Mouse (Mus musculus) heart, adult 9 months (tissue): ENCODE results near the gene D130040H23Rik.
A peak's percentile ranks its signal among the peaks of the same experiment; 100 is the strongest.
"Not testable (repeated sequence)": the region's sequence is repeated elsewhere in the genome, so short reads cannot be mapped to it uniquely, and the experiment has no call there.

Source experiments
- DNase-seq, 2 experiments: peaks; one replicate each; pipeline ENCODE4 v3.0.0; 2022; ENCODE audit warnings: low spot score in 2 of 2

D130040H23Rik gene

GRCm38 (mm10) chr8:69270386-69271202, at the start of gene D130040H23Rik:
D130040H23Rik (plus strand) TSS chr8:69271080.
- peak; percentile 81 to 83 for DNase-seq

- no peak for DNase-seq
These were observed 28.3 kb upstream of the D130040H23Rik start for GRCm38 (mm10) chr8:69242541-69242940.

- no peak for DNase-seq
These were observed 2.4 kb upstream of the D130040H23Rik start for GRCm38 (mm10) chr8:69268525-69268924.

- DNase-seq: no peak
These were observed 299 bp downstream of the D130040H23Rik start for GRCm38 (mm10) chr8:69271203-69271554.

- DNase-seq: no peak
These were observed 1.6 kb downstream of the D130040H23Rik start for GRCm38 (mm10) chr8:69272435-69272834.

- no peak for DNase-seq
These were observed 53.9 kb downstream of the D130040H23Rik start for GRCm38 (mm10) chr8:69324771-69325170.

GRCm38 (mm10) chr8:69328301-69329288, 57.7 kb downstream of the D130040H23Rik start:
- peak; percentile 25 to 73 for DNase-seq

- not testable (repeated sequence) for DNase-seq
These were observed 58.4 kb downstream of the D130040H23Rik start for GRCm38 (mm10) chr8:69329289-69329688.
